Mouse (Mus musculus) activated CD4-positive, CD25-positive, alpha-beta regulatory T cell, adult 4 months (primary cell): ENCODE results near the gene Tdrd6. TPM values are rescaled to one million over a fixed set of nuclear protein-coding genes. Genes with fewer than 3 reads are reported as not detected.

Source experiments
- ATAC-seq: one replicate; pipeline ENCODE4 v1.8.0; 2017
- polyA plus RNA-seq, 2 experiments: library from polyadenylated mRNA; unstranded; fragments of 100-300 nt; shearing (Covaris generic); gene quantifications; one replicate each; pipeline ENCODE4 v1.2.1; 2017

Tdrd6 gene
- polyA plus RNA-seq, 2 experiments from 2014 or later = not detected

DNA sequence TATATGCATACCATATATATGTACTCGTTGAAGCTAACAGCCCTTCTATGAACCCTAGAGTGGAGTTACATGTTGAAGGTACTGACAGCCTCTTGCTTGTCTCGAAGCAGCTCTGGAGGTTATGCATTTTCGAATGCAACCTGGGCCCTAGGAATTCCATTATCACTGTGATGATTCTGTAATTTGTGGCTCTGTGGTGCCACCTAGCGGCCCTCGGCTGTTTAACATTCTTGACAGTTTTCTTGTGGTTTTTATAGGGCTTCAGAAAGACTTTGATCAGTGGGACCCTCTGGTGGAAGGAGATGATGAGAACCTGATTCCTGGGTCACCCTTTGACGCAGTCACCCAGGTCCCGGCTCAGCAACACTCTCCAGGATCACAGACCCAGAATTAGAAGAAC, 18.5 kb downstream of the Tdrd6 start:
- peak; percentile 36 for ATAC-seq

DNA sequence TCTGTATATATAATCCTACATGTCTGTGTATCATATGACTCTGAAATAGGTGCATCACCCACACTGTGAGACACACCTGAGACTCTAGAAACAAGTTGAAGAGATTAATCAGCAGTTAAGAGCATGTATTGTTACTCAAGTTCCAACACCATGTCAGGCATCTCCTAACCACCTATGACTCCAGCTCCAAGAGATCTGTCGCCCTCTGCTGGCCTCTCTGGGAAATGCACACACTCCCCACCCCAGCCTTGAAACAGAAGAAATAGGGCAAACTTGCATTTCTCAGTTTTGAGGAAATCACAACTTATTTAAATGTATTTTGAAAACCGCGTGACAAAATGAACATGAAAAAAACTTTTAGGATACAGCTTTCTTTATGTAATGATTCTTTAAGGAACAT, 23.4 kb downstream of the Tdrd6 start:
- ATAC-seq = no peak

DNA sequence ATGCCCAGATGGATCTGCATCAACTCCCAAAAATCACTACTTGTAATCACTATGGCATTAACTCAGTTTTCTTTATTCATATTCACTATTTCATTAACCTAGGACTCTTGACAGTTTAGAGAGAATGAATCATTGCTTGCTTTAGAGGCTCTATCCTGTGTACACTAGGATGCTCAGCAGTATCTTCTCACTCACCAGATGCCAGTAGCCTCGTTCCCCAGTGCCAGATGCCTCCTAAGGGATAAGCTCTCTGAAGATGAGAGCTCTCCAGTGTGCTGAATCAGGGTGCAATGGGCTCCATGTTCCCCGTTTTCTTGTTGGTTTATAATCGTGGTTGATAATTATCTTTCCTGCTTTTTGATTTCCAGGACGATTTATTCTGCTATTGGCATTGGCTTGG, 31.4 kb downstream of the Tdrd6 start:
- no peak for ATAC-seq

DNA sequence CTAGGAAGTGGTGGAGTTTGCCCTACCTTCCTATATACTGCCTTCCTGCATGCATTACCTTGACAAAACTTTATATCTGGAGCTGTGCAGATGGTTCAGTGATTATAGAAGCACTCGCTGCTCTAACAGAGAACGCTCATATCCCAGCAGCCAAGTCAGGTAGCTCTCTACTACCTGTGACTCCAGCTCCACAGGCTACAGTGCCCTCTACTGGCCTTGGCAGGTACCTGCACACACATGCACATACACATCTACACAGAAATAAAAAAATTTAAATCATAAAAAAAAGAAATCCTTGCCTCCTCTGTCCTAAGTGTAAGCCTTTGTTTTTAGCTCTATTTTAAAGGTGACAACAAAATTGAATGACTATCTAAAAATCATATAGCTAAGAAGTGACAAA, 32.4 kb downstream of the Tdrd6 start:
- no peak for ATAC-seq

DNA sequence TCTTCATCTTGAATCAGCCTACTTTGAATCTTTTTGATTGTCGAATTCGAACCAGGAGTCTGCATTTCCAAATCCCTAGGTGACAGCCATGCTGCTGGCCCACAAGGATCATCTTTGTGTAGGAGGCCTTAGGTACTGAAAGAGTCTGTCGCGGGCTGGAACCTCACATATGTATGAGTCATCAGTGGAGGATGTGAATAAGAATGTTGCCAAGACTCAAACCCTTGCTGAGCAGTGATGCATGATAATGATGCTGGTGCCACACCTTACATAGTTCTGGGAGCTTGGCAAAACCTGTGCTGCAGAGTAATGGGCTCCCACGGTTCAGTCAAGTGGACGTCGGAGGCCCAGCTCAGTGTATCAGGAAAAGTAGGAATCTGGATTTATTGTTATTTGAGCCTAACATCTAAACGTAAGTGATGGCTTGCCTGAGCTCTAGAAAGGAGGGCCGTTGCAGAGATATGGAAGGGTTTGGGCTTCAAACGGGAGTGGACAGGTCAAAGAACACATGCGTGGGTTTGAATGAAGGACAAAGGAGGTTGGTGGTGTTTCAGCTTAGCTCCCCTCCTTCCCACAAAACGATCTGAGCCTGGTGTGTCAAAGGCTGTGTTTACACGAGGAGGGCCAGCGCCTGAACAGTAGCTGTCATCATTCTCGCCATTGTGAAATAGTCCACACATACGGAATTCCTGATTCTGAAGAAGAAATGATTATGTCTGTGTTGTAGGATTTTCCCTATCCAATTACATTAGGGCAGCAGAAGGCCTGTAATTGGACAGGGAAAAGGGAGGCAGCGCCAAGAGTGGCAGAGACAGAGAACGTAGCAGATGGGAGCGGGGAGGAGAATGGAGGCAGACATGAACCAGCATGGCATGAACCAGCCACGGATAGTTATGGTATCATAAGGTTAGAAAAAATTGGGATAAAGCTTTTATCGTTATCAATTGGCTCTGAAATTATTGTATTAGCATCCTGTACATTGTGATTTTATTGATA, 37.5 kb downstream of the Tdrd6 start:
- no peak for ATAC-seq

DNA sequence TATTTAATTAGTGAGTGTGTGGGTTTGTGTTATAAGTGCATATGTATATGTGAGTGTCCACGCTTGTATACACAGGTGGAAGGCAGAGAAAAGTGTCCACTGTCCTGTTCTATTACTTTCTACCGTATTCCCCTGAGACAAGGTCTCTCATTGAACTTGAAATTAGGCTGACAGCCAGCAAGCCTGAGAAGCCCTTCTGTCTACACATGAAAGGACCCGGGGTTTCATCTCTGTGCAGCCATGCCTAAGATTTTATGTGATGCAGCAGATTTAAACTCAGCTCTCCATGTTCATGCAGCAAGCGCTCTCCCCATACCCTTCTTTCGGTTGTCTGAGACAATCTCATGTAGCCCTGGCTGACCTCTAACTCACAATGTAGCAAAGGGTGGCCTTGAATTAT, 39.6 kb downstream of the Tdrd6 start:
- ATAC-seq = no peak

DNA sequence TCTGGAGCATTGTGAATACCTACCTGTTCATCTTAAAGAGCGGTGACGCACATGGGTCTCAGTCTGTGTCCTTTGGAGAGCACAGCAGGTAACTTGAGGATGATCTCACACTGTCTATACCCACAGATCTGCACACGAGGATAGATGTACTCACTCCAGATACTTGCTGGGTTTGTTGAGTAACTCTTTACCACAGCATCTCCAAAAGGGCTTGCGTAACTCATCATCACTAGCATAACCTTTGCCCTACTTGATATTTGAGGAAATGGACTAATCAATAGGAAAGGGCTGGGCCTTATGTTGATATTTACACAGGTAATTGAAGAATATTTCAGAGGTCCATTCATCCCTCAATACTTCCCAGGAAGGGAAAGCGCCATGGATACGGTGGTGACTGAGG, 40.3 kb downstream of the Tdrd6 start:
- ATAC-seq = no peak

DNA sequence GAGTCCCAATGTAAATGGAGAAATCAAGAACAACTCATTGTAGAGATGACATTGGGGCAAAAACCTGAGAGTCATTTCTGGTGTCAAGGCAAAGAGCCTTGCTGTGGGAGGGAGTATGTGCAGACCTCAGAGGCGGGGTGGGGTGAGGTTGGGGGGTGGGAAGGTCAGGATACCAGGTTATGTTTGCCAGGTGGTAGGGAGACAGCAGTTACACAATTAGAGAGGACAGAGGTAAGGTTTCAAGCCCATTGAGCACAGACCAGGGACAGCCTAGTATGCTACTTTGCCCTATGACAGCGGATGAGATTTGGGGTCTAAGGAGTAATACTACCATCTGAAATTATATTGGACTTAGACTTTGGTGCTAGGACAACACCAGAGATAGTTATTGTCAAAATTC, 42.8 kb downstream of the Tdrd6 start:
- ATAC-seq = no peak

DNA sequence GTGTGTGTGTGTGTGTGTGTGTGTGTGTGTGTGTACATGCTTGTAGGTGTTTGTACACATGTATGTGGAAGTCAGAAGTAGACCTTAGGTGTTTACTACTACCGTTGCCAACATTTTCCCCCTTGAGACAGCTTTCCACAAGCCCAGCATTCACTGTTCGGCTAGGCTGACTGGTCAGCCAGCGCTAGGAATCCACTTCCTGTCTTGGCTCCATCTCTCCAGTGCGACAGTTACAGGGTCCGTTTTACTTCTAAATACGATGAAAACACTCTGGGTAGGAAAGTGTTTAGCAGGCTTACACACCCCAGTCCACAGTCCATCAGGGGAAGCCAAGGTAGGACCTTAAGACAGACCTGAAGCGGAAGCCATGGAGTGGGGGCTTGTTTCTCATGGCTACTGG, 45.3 kb downstream of the Tdrd6 start:
- ATAC-seq = no peak

DNA sequence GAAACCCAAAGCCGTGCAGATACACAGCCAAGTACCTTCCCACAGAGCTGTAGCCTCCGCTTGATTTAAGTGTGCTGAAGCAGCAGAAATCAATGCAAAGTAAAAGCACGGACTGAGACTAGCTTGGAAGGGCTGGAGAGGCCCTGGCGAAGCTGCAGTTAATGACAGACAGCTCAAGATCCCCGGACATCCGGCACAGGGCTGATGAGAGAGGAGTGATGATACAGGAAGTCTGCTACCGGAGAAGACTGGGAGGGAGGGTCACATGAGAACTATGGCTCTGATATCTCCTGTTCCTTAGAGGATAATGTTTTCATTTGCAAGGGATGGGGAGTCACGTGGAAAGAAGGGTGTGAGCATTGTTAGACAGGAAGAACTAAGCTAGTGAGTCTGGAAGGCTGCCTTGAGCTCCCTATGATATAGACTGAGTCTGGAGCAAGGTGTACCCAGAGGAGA, 49.1 kb downstream of the Tdrd6 start:
- ATAC-seq = no peak

DNA sequence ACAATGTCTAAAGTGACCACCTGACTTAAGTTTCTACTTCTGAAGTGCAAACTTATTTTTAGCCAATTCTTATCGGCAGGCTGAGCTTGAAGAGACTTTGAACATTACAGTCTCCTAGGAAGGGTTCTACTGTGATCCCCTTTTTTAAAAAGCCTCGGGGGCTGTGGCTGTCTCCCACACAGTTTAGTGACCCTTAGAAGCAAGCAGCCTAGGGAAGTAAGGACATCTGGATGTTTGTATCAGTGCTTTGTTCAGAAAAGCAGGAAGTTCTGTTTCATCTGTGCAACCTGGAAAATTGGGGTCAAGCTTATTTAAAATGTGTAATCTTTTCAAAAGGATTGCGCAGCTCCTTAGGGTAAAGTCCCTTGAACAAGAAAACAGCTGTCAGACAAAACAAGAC, 49.6 kb downstream of the Tdrd6 start:
- ATAC-seq = no peak

DNA sequence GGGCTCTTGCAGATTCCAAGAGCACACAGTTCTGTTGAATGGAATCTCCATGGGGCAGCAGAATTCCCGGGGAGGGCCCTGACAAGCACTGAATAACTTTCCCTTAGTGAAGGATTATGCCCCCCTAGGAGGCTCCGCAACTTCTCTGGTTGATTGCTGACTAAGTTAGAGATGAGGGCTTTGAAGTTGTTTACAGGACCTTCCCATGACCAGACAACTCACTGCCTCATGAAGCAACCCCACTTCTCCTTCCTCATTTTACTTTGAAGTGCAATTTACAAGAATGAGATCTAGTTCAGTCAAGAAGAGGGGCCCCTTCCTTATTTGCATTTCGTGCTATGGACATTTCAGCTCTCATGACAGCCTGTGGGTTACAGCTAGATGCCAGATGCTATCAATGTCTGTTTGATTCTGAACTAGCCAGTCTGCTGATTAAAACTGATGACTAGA, 56.5 kb downstream of the Tdrd6 start:
- no peak for ATAC-seq

DNA sequence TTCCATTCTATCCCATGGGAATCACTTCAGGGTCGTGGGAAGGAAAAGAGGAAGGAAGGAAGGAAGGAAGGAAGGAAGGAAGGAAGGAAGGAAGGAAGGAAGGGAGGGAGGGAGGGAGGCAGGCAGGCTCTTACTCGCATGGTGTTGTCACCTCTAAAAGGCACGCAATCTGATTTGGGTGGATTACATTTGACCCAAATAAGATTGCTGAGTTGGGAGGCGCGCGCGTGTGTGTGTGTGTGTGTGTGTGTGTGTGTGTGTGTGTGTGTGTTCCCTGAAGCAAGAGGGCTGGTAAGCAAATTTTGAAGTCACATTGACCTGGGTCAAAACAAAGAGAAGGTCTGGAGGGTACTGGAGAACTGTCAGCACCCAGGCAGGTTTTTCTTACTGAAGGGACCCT, 60.8 kb downstream of the Tdrd6 start:
- no peak for ATAC-seq

DNA sequence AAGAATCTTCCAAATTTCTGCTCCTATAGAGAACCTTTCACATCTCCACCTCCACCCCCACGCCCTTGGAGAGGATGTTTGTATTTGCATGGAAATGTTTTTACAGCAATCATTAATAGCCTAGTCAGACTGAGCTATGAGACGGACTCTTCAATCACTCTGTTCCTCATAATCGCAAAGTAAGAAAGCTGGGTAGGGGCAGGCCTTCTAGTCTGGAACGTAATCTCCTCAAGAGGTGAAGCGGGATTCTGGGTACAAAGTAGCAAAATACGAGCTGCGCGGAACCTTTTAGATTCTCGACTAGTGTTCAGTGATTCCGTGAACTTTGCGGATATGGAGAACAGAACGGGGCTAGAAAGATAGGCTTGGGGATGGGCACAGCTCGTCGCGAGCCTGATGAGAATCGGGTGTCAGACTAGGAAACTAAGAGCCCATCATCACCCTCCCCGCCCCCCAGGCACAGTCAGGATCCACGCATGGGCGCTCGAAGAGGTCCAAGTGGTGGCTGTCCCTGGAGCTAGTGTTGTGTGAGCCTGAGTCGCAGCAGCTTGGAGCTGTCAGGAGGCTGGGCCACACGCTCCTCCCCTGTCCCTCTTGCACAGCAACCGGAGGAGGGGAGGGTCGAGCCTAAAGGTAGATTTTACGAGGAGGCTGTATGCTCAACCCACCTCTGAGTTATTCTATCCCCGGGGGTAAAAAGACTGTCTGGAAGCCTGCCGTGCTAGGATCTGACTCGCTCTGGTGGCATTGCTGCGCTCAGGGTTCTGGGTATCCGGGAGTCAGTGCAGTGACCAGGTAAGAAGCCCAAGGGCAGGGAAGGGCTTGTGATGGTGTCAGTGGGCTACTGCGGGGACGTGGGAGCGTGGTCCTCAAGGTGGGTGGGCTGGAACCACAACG, 61.9 kb downstream of the Tdrd6 start, which contains the start of gene Pla2g7:
Gene Pla2g7, plus strand, starts transcription at position 107 of the 897 bp plus-strand sequence.
- ATAC-seq = no peak

DNA sequence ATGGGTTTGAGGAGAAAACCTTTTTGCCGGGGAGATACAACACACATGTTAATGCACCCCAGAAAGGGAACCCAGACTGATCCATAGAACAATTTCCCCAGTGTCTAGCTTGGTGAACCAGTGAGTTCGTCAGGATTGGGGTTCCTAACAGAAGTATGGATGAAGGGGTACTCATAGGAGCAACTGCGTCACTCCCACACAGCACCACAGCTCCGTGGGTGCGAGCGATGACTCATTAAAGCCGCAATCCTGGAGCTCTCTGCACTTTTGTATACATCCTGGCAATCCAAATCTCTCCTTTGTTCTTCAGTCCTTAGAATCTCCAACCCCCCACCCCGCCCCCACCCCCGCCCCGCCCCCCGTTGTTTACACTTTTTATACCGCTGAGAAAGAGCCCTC, 62.5 kb downstream of the Tdrd6 start:
- no peak for ATAC-seq

Other genes starting within 250 kb of the Tdrd6 start
- gene Mep1a, start 127.5 kb downstream of the Tdrd6 start, polyA plus RNA-seq = not detected
- not detected for gene Ankrd66, start 86.7 kb downstream of the Tdrd6 start, polyA plus RNA-seq
- gene Pla2g7, start 62.2 kb downstream of the Tdrd6 start, polyA plus RNA-seq = under 1 TPM in 1 of 2 experiments, not detected in 1; 0.89 TPM
- 1 to 10 TPM; 2.6 TPM for gene Slc25a27, start 36.9 kb upstream of the Tdrd6 start, polyA plus RNA-seq
- 1 to 10 TPM in 1 of 2 experiments, under 1 TPM in 1; 0.61 to 1.2 TPM for gene Cyp39a1, start 37.1 kb upstream of the Tdrd6 start, polyA plus RNA-seq
- not detected for gene Rcan2, start 171.1 kb upstream of the Tdrd6 start, polyA plus RNA-seq